Mouse (Mus musculus): Measurements from ENCODE around the gene Gm2974. TPM values are rescaled to one million over a fixed set of nuclear protein-coding genes. Genes with fewer than 3 reads are reported as not detected.
"Not testable (repeated sequence)": the region's sequence is repeated elsewhere in the genome, so short reads cannot be mapped to it uniquely, and the experiment has no call there.

The Gm2974 gene
- total RNA-seq (2022): not detected

DNA sequence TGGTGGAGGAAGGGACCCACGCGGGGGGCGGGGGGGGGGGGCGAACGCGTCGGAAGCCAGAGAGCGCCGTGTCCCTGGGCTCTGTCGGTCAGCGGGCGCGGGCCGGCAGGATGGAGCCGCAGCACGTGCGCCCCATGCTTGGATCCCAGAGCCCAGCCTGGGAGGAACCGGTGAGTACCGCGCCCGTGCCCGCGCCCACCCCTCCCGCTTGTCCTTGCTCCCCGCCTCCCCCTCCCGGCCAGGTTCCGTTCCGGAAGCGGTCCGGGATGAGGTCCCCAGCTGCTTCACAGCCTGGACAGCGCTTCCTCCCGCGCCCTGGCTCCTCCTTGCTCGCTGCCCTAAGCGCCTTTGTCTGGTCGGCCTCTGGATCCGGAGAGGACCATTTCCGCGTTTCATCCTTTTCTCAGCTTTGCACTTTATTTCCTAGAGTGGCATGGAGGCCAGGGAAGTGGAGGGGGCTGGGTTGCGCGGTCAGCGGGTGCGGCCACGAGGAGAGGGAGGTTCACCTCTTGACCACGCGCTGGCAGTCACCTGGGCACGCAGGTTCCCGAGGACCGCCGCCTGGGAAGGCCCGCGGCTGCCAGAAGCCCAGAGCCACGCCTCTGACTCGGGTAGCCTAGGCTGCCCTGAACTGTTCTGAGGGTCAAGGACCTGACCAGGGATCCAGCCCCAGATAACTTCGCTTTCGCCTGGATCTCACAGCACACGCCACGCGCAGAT is at the start of gene Gm2974:
Gm2974 (plus strand) TSS at position 86 of the 720 bp plus-strand sequence.
- peak; percentile 3 for DNase-seq (ENCODE audit: low spot score)

DNA sequence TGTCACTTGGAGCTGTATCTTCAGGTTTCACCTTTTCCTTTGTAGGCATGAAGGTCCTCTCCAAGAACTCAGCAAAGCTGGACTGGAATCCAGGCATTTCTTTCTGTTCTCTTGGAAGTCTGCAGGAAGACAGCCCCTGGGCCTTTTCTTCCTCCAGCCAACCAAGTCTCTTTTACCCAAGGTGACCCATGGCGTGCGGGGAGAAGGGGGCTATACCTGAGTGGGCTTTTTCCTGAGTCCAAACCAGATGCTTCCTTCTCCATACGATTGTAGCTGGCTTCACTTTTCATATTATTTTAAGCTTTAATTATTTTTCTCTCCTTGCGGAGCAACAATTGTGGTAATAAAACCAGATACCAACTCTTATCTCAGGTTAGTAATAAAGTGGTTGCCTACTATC is 40.7 kb upstream of the Gm2974 start:
- DNase-seq (ENCODE audit: low spot score): not testable (repeated sequence)

DNA sequence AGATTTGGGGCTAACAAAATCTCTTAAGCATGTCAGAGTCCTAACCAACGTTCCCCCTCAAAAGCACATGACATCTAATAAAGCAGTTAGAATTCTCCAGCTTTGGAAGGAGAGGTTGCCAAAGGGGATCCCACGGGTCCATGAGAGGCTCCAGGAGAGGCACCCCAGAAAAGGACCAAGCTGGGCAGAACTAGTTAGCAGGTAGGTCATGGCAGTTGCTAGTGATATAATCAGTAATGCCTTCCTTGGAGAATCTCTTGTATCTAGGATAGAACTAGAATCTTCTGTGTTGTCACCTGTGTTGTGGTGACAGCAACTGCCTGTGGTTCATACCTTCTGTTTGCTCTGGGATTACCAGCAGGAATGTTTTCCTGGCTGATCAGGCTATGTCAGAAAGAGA is 17.6 kb upstream of the Gm2974 start, which contains the start of gene Gm3127:
Gm3127 (plus strand) TSS at position 301 of the 400 bp plus-strand sequence.
- not testable (repeated sequence) for DNase-seq (ENCODE audit: low spot score)

DNA sequence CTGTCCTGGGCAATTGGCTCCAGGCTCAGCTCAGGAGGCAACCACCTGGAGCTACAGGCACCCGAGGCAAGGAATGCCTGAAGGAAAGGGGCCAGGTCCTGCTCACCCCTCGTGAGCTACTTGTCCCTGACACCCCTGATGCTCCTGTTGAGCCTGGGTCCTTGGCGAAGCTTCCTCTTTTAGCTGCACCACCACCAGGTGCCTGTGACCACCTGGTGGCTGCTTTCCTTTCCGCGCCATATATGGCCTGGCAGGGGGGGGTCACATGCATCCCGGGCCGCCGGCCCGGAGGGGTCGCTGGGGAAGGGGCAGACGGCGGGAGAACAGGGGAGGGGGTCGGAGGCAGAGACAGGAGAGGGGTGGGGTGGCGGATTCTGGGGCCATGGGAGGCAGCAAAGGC is 346 bp upstream of the Gm2974 start:
- not testable (repeated sequence) for DNase-seq (ENCODE audit: low spot score)

DNA sequence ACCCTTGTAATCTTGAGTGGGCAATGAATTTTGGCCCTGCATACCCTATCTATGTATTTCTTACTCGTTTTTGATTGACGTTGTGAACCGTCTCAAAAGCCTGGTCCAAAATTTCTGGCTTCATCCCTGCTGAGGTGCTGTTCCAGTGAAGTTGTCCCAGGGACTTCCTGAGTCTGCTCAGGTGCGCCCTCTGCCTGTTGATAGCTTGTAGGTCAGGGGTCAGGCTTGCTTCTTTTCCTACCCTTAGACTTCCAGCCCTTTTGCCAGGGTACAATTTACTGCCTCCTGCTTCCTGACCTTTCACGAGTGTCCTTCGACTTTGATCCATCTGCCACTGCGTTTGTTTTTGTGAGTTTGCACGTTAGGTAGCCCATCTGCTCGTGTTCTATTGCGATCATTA is 999 bp downstream of the Gm2974 start:
- DNase-seq (ENCODE audit: low spot score): not testable (repeated sequence)

DNA sequence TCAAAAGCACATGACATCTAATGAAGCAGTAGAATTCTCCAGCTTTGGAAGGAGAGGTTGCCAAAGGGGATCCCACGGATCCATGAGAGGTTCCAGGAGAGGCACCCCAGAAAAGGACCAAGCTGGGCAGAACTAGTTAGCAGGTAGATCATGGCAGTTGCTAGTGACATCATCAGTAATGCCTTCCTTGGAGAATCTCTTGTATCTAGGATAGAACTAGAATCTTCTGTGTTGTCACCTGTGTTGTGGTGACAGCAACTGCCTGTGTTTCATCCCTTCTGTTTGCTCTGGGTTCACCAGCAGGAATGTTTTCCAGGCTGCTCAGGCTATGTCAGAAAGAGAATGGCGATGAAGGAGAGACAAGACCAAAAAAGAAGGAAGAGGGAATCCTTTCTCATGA is 67.0 kb downstream of the Gm2974 start, which contains the start of gene Gm3138:
Gm3138 (plus strand) TSS at position 301 of the 400 bp plus-strand sequence.
- not testable (repeated sequence) for DNase-seq (ENCODE audit: low spot score)

Other genes starting within 250 kb of the Gm2974 start
- under 1 TPM in 1 of 4 experiments, not detected in 3; 0.57 TPM for gene Gm3095, start 219.0 kb upstream of the Gm2974 start, total RNA-seq (2022)
- gene Gm3099, start 184.2 kb upstream of the Gm2974 start, total RNA-seq (2022): not detected
- under 1 TPM in 3 of 4 experiments, not detected in 1; 0.19 to 0.82 (median 0.75) TPM for gene Gm5796, start 158.6 kb upstream of the Gm2974 start, total RNA-seq (2022)
- gene Gm3115, start 98.5 kb upstream of the Gm2974 start, total RNA-seq (2022): not detected
- gene Gm8108, start 72.0 kb upstream of the Gm2974 start, total RNA-seq (2022): under 1 TPM in 3 of 4 experiments, not detected in 1; 0.26 to 0.75 (median 0.38) TPM
- not detected for gene Gm3127, start 17.5 kb upstream of the Gm2974 start, total RNA-seq (2022)
- not detected for gene Gm3138, start 67.1 kb downstream of the Gm2974 start, total RNA-seq (2022)
- gene Gm3149, start 134.7 kb downstream of the Gm2974 start, total RNA-seq (2022): not detected
- gene 2610042L04Rik, start 152.2 kb downstream of the Gm2974 start, total RNA-seq (2022): under 1 TPM in 1 of 4 experiments, not detected in 3; 0.19 TPM
- not detected for gene Gm3159, start 214.9 kb downstream of the Gm2974 start, total RNA-seq (2022)
- gene Gm3164, start 232.9 kb downstream of the Gm2974 start, total RNA-seq (2022): under 1 TPM in 2 of 4 experiments, not detected in 2; 0.19 to 0.22 TPM
- gene Gm3173, start 248.4 kb downstream of the Gm2974 start, total RNA-seq (2022): under 1 TPM in 1 of 4 experiments, not detected in 3; 0.75 TPM